Mouse (Mus musculus): ENCODE measurements at regions not wholly inside any gene's neighbourhood (a gene's known extent, or its start where the extent isn't known, plus 50 kb on each side); places are given as distances from the start of the nearest gene placed in this dataset.

- TF ChIP-seq CTCF (IDR thresholded peaks at IDR 0.05; ENCODE audit: extremely low read depth, insufficient read length, insufficient replicate concordance, low read depth, low read length) (no peak), POLR2A (IDR thresholded peaks at IDR 0.05; ENCODE audit: low read depth, low read length) (no peak)
- Histone ChIP-seq H3K27ac (ENCODE audit: insufficient read depth, low read depth, low read length) (no peak overlapping the region), H3K36me3 (ENCODE audit: control insufficient read depth, insufficient read depth, low read length) (no peaks in the 10 kb centered on the region), H3K4me1 (ENCODE audit: control insufficient read depth, insufficient read depth, insufficient read length, low read length) (no peaks in the 10 kb centered on the region), H3K27me3 (ENCODE audit: control insufficient read depth, insufficient read depth, low read length) (no peaks in the 10 kb centered on the region), H3K4me3 (ENCODE audit: low read depth, low read length) (no peak overlapping the region)
- WGBS, result 69% methylated on average over 1 of the region's 1 CpGs
These were observed 718.8 kb downstream of the Tmem132b start for GRCm38 (mm10) chr5:126250331-126250730.

GRCm38 (mm10) chr5:126254661-126255060, 723.1 kb downstream of the Tmem132b start:
- Histone ChIP-seq H3K4me3 (ENCODE audit: low read depth, low read length) (no peak overlapping the region), H3K36me3 (ENCODE audit: control insufficient read depth, insufficient read depth, low read length) (no peaks in the 10 kb centered on the region), H3K27ac (ENCODE audit: insufficient read depth, low read depth, low read length) (no peak overlapping the region), H3K27me3 (ENCODE audit: control insufficient read depth, insufficient read depth, low read length) (no peaks in the 10 kb centered on the region), H3K4me1 (ENCODE audit: control insufficient read depth, insufficient read depth, insufficient read length, low read length) (no peaks in the 10 kb centered on the region)
- 60% methylated on average over 1 of the region's 1 CpGs for WGBS
- TF ChIP-seq POLR2A (IDR thresholded peaks at IDR 0.05; ENCODE audit: low read depth, low read length), result no peak

- H3K4me1 ChIP-seq (ENCODE audit: control insufficient read depth, insufficient read depth, insufficient read length, low read length), result no peaks in the 10 kb centered on the region
- TF ChIP-seq CTCF (IDR thresholded peaks at IDR 0.05; ENCODE audit: extremely low read depth, insufficient read length, insufficient replicate concordance, low read depth, low read length) (no peak), POLR2A (IDR thresholded peaks at IDR 0.05; ENCODE audit: low read depth, low read length) (no peak)
- no peak overlapping the region for H3K27ac ChIP-seq (ENCODE audit: insufficient read depth, low read depth, low read length)
- H3K27me3 ChIP-seq (ENCODE audit: control insufficient read depth, insufficient read depth, low read length), result no peaks in the 10 kb centered on the region
- WGBS, result 39% methylated on average over 5 of the region's 5 CpGs
- H3K36me3 ChIP-seq (ENCODE audit: control insufficient read depth, insufficient read depth, low read length), result no peaks in the 10 kb centered on the region
- H3K4me3 ChIP-seq (ENCODE audit: low read depth, low read length), result no peak overlapping the region
These were observed 726.3 kb downstream of the Tmem132b start for GRCm38 (mm10) chr5:126257860-126258259.

GRCm38 (mm10) chr5:126266471-126266870, 734.9 kb downstream of the Tmem132b start:
- H3K27ac ChIP-seq (ENCODE audit: insufficient read depth, low read depth, low read length), result no peak overlapping the region
- 82% methylated on average over 2 of the region's 2 CpGs for WGBS
- no peak overlapping the region for H3K4me3 ChIP-seq (ENCODE audit: low read depth, low read length)
- H3K27me3 ChIP-seq (ENCODE audit: control insufficient read depth, insufficient read depth, low read length), result no peaks in the 10 kb centered on the region
- no peaks in the 10 kb centered on the region for H3K4me1 ChIP-seq (ENCODE audit: control insufficient read depth, insufficient read depth, insufficient read length, low read length)
- TF ChIP-seq CTCF (IDR thresholded peaks at IDR 0.05; ENCODE audit: extremely low read depth, insufficient read length, insufficient replicate concordance, low read depth, low read length), result no peak
- no peak for TF ChIP-seq POLR2A (IDR thresholded peaks at IDR 0.05; ENCODE audit: low read depth, low read length)
- H3K36me3 ChIP-seq (ENCODE audit: control insufficient read depth, insufficient read depth, low read length), result no peaks in the 10 kb centered on the region

GRCm38 (mm10) chr5:126266929-126267609, 735.5 kb downstream of the Tmem132b start:
- Histone ChIP-seq H3K4me1 (ENCODE audit: control insufficient read depth, insufficient read depth, insufficient read length, low read length) (no peaks in the 10 kb centered on the region), H3K36me3 (ENCODE audit: control insufficient read depth, insufficient read depth, low read length) (no peaks in the 10 kb centered on the region), H3K27ac (ENCODE audit: insufficient read depth, low read depth, low read length) (no peak overlapping the region), H3K4me3 (ENCODE audit: low read depth, low read length) (no peak overlapping the region), H3K27me3 (ENCODE audit: control insufficient read depth, insufficient read depth, low read length) (no peaks in the 10 kb centered on the region)
- no peak for TF ChIP-seq CTCF (IDR thresholded peaks at IDR 0.05; ENCODE audit: extremely low read depth, insufficient read length, insufficient replicate concordance, low read depth, low read length)
- no peak for TF ChIP-seq POLR2A (IDR thresholded peaks at IDR 0.05; ENCODE audit: low read depth, low read length)
- 37% methylated on average over 2 of the region's 2 CpGs for WGBS

GRCm38 (mm10) chr5:126268592-126268991, 737.0 kb downstream of the Tmem132b start:
- H3K4me1 ChIP-seq (ENCODE audit: control insufficient read depth, insufficient read depth, insufficient read length, low read length), result no peaks in the 10 kb centered on the region
- H3K4me3 ChIP-seq (ENCODE audit: low read depth, low read length), result no peak overlapping the region
- 80% methylated on average over 4 of the region's 4 CpGs for WGBS
- H3K27ac ChIP-seq (ENCODE audit: insufficient read depth, low read depth, low read length), result no peak overlapping the region
- no peaks in the 10 kb centered on the region for H3K36me3 ChIP-seq (ENCODE audit: control insufficient read depth, insufficient read depth, low read length)
- H3K27me3 ChIP-seq (ENCODE audit: control insufficient read depth, insufficient read depth, low read length), result no peaks in the 10 kb centered on the region
- TF ChIP-seq POLR2A (IDR thresholded peaks at IDR 0.05; ENCODE audit: low read depth, low read length), result no peak
- no peak for TF ChIP-seq CTCF (IDR thresholded peaks at IDR 0.05; ENCODE audit: extremely low read depth, insufficient read length, insufficient replicate concordance, low read depth, low read length)

GRCm38 (mm10) chr5:126274316-126274715, 742.7 kb downstream of the Tmem132b start:
- H3K36me3 ChIP-seq (ENCODE audit: control insufficient read depth, insufficient read depth, low read length), result no peaks in the 10 kb centered on the region
- TF ChIP-seq POLR2A (IDR thresholded peaks at IDR 0.05; ENCODE audit: low read depth, low read length) (no peak), CTCF (IDR thresholded peaks at IDR 0.05; ENCODE audit: extremely low read depth, insufficient read length, insufficient replicate concordance, low read depth, low read length) (no peak)
- H3K27me3 ChIP-seq (ENCODE audit: control insufficient read depth, insufficient read depth, low read length), result no peaks in the 10 kb centered on the region
- WGBS, result 91% methylated on average over 8 of the region's 8 CpGs
- no peak overlapping the region for H3K27ac ChIP-seq (ENCODE audit: insufficient read depth, low read depth, low read length)
- H3K4me1 ChIP-seq (ENCODE audit: control insufficient read depth, insufficient read depth, insufficient read length, low read length), result no peaks in the 10 kb centered on the region
- H3K4me3 ChIP-seq (ENCODE audit: low read depth, low read length), result no peak overlapping the region

Data from small intestine, adult 2 months (tissue).